Mouse (Mus musculus) thymus, adult 2 months (tissue): ENCODE results near the gene Fam160a1. TPM values are rescaled to one million over a fixed set of nuclear protein-coding genes. Genes with fewer than 3 reads are reported as not detected.

Experiments used
- DNase-seq: peaks from one replicate; pipeline ENCODE4 v3.0.0; 2021
- H3K27ac ChIP-seq: fragments of 200-500 bp; 2 replicates; pipeline ENCODE4 v1.5.1; 2012; ENCODE audit warnings: low read length, control low read depth; ENCODE audit not compliant: control insufficient read depth, insufficient read depth
- H3K27me3 ChIP-seq: fragments of 200-500 bp; 2 replicates; pipeline ENCODE4 v1.6.1; 2012; ENCODE audit warnings: mild to moderate bottlenecking, low read length, moderate library complexity, mixed read lengths; ENCODE audit not compliant: control insufficient read depth, insufficient read depth
- H3K36me3 ChIP-seq: fragments of 200-500 bp; 2 replicates; pipeline ENCODE4 v1.6.1; 2012; ENCODE audit warnings: mild to moderate bottlenecking, low read length, moderate library complexity; ENCODE audit not compliant: control insufficient read depth, insufficient read depth
- H3K4me1 ChIP-seq: fragments of 200-500 bp; replicated peaks from 2 replicates; pipeline ENCODE4 v1.6.1; 2012; ENCODE audit warnings: low read length; ENCODE audit not compliant: control insufficient read depth, insufficient read depth
- H3K4me3 ChIP-seq: fragments of 200-500 bp; 2 replicates; pipeline ENCODE4 v1.5.1; 2012; ENCODE audit warnings: mild to moderate bottlenecking, low read length, control low read depth, moderate library complexity; ENCODE audit not compliant: control insufficient read depth, insufficient read depth
- CTCF ChIP-seq: fragments of 200-500 bp; IDR thresholded peaks from 2 replicates; pipeline ENCODE4 v1.5.1; 2012; ENCODE audit warnings: mild to moderate bottlenecking, control low read depth, low read length, moderate library complexity, borderline replicate concordance; ENCODE audit not compliant: control insufficient read depth, poor library complexity, insufficient read depth; ENCODE audit errors: extremely low read depth
- POLR2A ChIP-seq: fragments of 200-500 bp; IDR thresholded peaks from 2 replicates; pipeline ENCODE4 v1.6.1; 2012; ENCODE audit warnings: mild to moderate bottlenecking, low read length, control low read depth, moderate library complexity; ENCODE audit not compliant: control insufficient read depth, poor library complexity, insufficient read depth; ENCODE audit errors: extremely low read depth
- WGBS: fragments of 180-500 bp; shearing (Covaris S2); methylation state at CpG from one replicate; pipeline ENCODE4 v1.1.7; 2018; 5-methylcytosine and 5-hydroxymethylcytosine counted together
- polyA plus RNA-seq: library from polyadenylated mRNA; depleted of rRNA; stranded (reverse); fragments of >200 nt; gene quantifications from 2 replicates; pipeline ENCODE4 v1.2.3, GENCODE M21; 2012; rRNA removed

Gene Fam160a1
- polyA plus RNA-seq, 1 experiment: 5.4 TPM

GRCm38 (mm10) chr3:85619345-85619744 is 197.7 kb downstream of the Fam160a1 start:
- H3K4me1 ChIP-seq: no peaks in the 10 kb centered on the region
- no peak for DNase-seq
- no peak overlapping the region for H3K27ac ChIP-seq
- no peaks in the 10 kb centered on the region for H3K27me3 ChIP-seq
- H3K4me3 ChIP-seq: no peak overlapping the region
- TF ChIP-seq POLR2A (no peak), CTCF (no peak)
- H3K36me3 ChIP-seq: no peaks in the 10 kb centered on the region
- 94% methylated on average over 5 of the region's 5 CpGs for WGBS

GRCm38 (mm10) chr3:85618885-85619284 is 198.2 kb downstream of the Fam160a1 start:
- DNase-seq: no peak
- 96% methylated on average over 6 of the region's 6 CpGs for WGBS
- no peak overlapping the region for H3K4me3 ChIP-seq
- TF ChIP-seq CTCF: no peak
- H3K4me1 ChIP-seq: no peaks in the 10 kb centered on the region
- no peaks in the 10 kb centered on the region for H3K27me3 ChIP-seq
- no peaks in the 10 kb centered on the region for H3K36me3 ChIP-seq
- H3K27ac ChIP-seq: no peak overlapping the region

- 97% methylated on average over 1 of the region's 1 CpGs for whole genome bisulfite sequencing
- DNase-seq: no peak
- Histone ChIP-seq H3K36me3 (no peaks in the 10 kb centered on the region), H3K4me3 (no peak overlapping the region), H3K4me1 (no peaks in the 10 kb centered on the region), H3K27me3 (no peaks in the 10 kb centered on the region), H3K27ac (no peak overlapping the region)
- TF ChIP-seq POLR2A (no peak), CTCF (no peak)
Measured at GRCm38 (mm10) chr3:85616389-85616788, 200.7 kb downstream of the Fam160a1 start.

Other genes starting within 250 kb of the Fam160a1 start
- gene Gatb, start 243.2 kb downstream of the Fam160a1 start, polyA plus RNA-seq: 4.8 and 4.9 TPM in 2 replicates
- 0.37 and 0.96 TPM in 2 replicates for gene Glt28d2, start 70.2 kb upstream of the Fam160a1 start, polyA plus RNA-seq
- gene Gm37240, start 70.2 kb upstream of the Fam160a1 start, polyA plus RNA-seq: 3.8 and 7.0 TPM in 2 replicates
- 8.7 and 10.4 TPM in 2 replicates for gene Sh3d19, start 153.8 kb upstream of the Fam160a1 start, polyA plus RNA-seq
- gene Prss48, start 185.2 kb upstream of the Fam160a1 start, polyA plus RNA-seq: not detected in 2 replicates